Mouse (Mus musculus): ENCODE data around the gene Gins2. TPM values are rescaled to one million over a fixed set of nuclear protein-coding genes. Genes with fewer than 3 reads are reported as not detected.

Gins2 gene
- total RNA-seq (2012; rRNA removed): 46.1 and 49.3 TPM in 2 replicates
- 100 to 1,000 TPM in 1 of 2 experiments, 10 to 100 TPM in 1; 39.6 to 150 TPM for polyA plus RNA-seq (2012; ENCODE audit: insufficient read depth in 1 of 2, insufficient read length in 2 of 2, low read depth in 1 of 2, low replicate concordance in 2 of 2, missing spikeins in 1 of 2)

DNA sequence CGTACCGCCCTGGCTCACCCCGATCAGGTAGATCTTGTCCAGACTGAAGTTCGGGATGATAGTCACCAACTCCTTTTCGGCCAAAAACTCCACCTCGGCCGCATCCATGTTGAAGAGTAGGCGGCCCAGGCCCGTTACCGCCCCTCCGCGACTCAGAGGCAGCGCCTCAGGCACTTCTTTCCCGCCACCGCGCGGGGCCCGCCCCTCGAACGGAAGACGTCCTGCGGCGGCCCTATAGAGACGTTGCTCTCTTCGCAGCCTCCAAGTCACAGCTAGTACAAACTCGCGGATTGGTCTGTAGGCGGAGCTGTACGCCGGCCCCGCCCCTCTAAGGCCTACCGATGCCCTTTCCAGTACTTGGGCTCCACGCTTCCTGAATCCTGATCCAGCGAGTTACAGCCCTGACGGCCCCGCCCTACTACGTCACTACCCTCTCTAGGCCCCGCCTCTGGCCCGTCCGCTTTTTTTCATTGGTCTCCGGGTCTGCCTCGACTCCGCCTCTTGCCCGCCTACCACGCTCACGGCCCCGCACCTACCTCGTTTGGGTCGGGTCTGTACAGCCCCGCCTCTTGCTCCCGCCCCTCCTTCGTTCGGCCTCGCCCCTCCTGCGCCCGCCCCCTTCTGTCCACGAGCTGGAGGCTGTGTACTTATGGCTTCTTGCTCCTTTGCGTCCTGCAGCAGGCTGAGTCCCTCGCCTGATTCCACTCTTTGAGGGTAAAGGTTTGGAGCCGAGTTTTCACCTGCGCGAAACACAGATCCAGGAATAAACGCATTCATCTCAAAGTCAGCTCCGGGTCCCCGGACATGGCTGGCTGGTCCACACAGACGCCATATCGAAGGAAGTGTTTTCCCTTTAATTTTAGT is at the start of gene Gins2:
Gene Gins2 (minus strand): TSS at position 397 of the 864 bp plus-strand sequence.
- peaks cover 3 to 10% of the 10 kb centered on the region in 2 experiments; a peak in 3 of 4 replicates for H3K4me1 ChIP-seq (ENCODE audit: control insufficient read depth in 1 of 2, insufficient read depth in 2 of 2, low read length in 2 of 2)
- DNase-seq (ENCODE audit: low read depth, low spot score): peak; percentile 99
- peak within 1 kb of the TSS; percentile 89 to 90 for H3K4me3 ChIP-seq (ENCODE audit: control insufficient read depth in 1 of 2, insufficient read depth in 1 of 2, low read depth in 2 of 2, low read length in 2 of 2)
- no peaks in the 10 kb centered on the region for H3K9me3 ChIP-seq (replicated peaks; ENCODE audit: insufficient read depth, low read length)
- H3K27me3 ChIP-seq (ENCODE audit: control insufficient read depth in 1 of 2, insufficient read depth in 2 of 2, low read length in 2 of 2): no peaks in the 10 kb centered on the region
- H3K36me3 ChIP-seq (ENCODE audit: control insufficient read depth in 1 of 2, insufficient read depth in 2 of 2, low read length in 2 of 2): peaks cover 0 to 6% of the 10 kb centered on the region in 2 experiments; a peak in 1 of 4 replicates
- peaks cover 10% of the 10 kb centered on the region for H3K79me2 ChIP-seq (ENCODE audit: control insufficient read depth, insufficient read depth, low read length, poor library complexity)
- H3K27ac ChIP-seq (ENCODE audit: control insufficient read depth, low read depth, low read length): peak within 1 kb of the TSS; percentile 32
- peak within 1 kb of the TSS; percentile 91 for H3K9ac ChIP-seq (ENCODE audit: control insufficient read depth, low read depth, low read length, poor library complexity, severe bottlenecking)
- TF ChIP-seq EP300 (IDR thresholded peaks at IDR 0.05; ENCODE audit: low read depth in 1 of 2, low read length in 2 of 2) (no peak), MAX (IDR thresholded peaks at IDR 0.05; ENCODE audit: low read length) (peak; percentile 77), BHLHE40 (IDR thresholded peaks at IDR 0.05; ENCODE audit: borderline replicate concordance, low read depth, low read length) (no peak), USF2 (IDR thresholded peaks at IDR 0.05; ENCODE audit: borderline replicate concordance in 1 of 2, insufficient read depth in 1 of 2, low read depth in 1 of 2, low read length in 2 of 2) (no peak), SMC3 (IDR thresholded peaks at IDR 0.05; ENCODE audit: low read depth, low read length) (no peak), ZMIZ1 (IDR thresholded peaks at IDR 0.05; ENCODE audit: low read depth, low read length) (no peak; the same call in none of the 2 replicates), USF1 (IDR thresholded peaks at IDR 0.05; ENCODE audit: low read depth, low read length) (0 out of 2 replicates have a peak, but pooled peaks have one; percentile 34), RCOR1 (IDR thresholded peaks at IDR 0.05; ENCODE audit: low read depth, low read length) (no peak), HCFC1 (IDR thresholded peaks at IDR 0.05; ENCODE audit: low read depth, low read length) (peak; percentile 89), MAFK (IDR thresholded peaks at IDR 0.05; ENCODE audit: borderline replicate concordance, low read depth, low read length) (no peak), E2F4 (IDR thresholded peaks at IDR 0.05; ENCODE audit: borderline replicate concordance, low read depth, low read length) (peak; percentile 99), ELF1 (IDR thresholded peaks at IDR 0.05; ENCODE audit: low read depth, low read length) (peak; percentile 94), NRF1 (IDR thresholded peaks at IDR 0.05; ENCODE audit: insufficient read depth, low read depth, low read length, poor library complexity, severe bottlenecking) (peak; percentile 32; the same call in 1 of the 2 replicates), GABPA (IDR thresholded peaks at IDR 0.05; ENCODE audit: low read depth, low read length) (peak; percentile 95; the same call in 1 of the 2 replicates), ZC3H11A (IDR thresholded peaks at IDR 0.05; ENCODE audit: low read depth, low read length) (no peak), ZKSCAN1 (IDR thresholded peaks at IDR 0.05; ENCODE audit: low read depth, low read length) (no peak), RAD21 (IDR thresholded peaks at IDR 0.05; ENCODE audit: low read depth, low read length) (no peak), TBP (IDR thresholded peaks at IDR 0.05; ENCODE audit: low read depth, low read length) (no peak), CHD2 (IDR thresholded peaks at IDR 0.05; ENCODE audit: low read length) (0 out of 2 replicates have a peak, but pooled peaks have one; percentile 36), MXI1 (IDR thresholded peaks at IDR 0.05; ENCODE audit: low read depth, low read length) (peak; percentile 84), CHD1 (IDR thresholded peaks at IDR 0.05; ENCODE audit: low read depth, low read length) (no peak), CTCF (IDR thresholded peaks at IDR 0.05 in 2 of 3, conservative IDR thresholded peaks at IDR 0.05 in 1 of 3; ENCODE audit: control insufficient read depth in 1 of 3, insufficient read depth in 1 of 3, low read depth in 2 of 3, low read length in 3 of 3, poor library complexity in 1 of 3, severe bottlenecking in 1 of 3) (no peak), ZNF384 (IDR thresholded peaks at IDR 0.05; ENCODE audit: low read depth, low read length) (0 out of 2 replicates have a peak, but pooled peaks have one; percentile 38), MEF2A (IDR thresholded peaks at IDR 0.05; ENCODE audit: extremely low read depth, insufficient replicate concordance, low read depth, low read length, poor library complexity, severe bottlenecking) (no peak), POLR2A (IDR thresholded peaks at IDR 0.05; ENCODE audit: control insufficient read depth in 1 of 2, insufficient read depth in 1 of 2, low read depth in 1 of 2, low read length in 2 of 2, poor library complexity in 1 of 2) (peak; percentile 58 to 62; a peak in 3 of 4 replicates), MYB (IDR thresholded peaks at IDR 0.05; ENCODE audit: low read depth, low read length) (no peak), POLR2AphosphoS5 (IDR thresholded peaks at IDR 0.05; ENCODE audit: borderline replicate concordance, low read depth, low read length) (no peak), TCF12 (IDR thresholded peaks at IDR 0.05; ENCODE audit: low read depth, low read length) (0 out of 2 replicates have a peak, but pooled peaks have one; percentile 4), MYC (IDR thresholded peaks at IDR 0.05; ENCODE audit: low read depth, low read length) (peak; percentile 49; the same call in 1 of the 2 replicates), KAT2A (conservative IDR thresholded peaks at IDR 0.05; ENCODE audit: low read depth, low read length) (no peak; the same call in 1 of the 2 replicates), TAL1 (IDR thresholded peaks at IDR 0.05; ENCODE audit: low read length) (no peak), MAZ (IDR thresholded peaks at IDR 0.05; ENCODE audit: low read depth, low read length) (peak; percentile 65; the same call in 1 of the 2 replicates), UBTF (IDR thresholded peaks at IDR 0.05; ENCODE audit: borderline replicate concordance, insufficient read depth, low read depth, low read length) (no peak)
